Mouse (Mus musculus) forebrain, embryonic 16.5 days (tissue): ENCODE measurements around the gene Pcsk6. TPM values are rescaled to one million over a fixed set of nuclear protein-coding genes. Genes with fewer than 3 reads are reported as not detected.

ENCODE experiments used
- ATAC-seq: fragments of 200-750 bp; cut with Nextera tagmentation; 2 replicates; pipeline ENCODE4 v1.8.0; 2017; ENCODE audit warnings: mild to moderate bottlenecking, moderate library complexity
- H3K27ac ChIP-seq: fragments of 300-500 bp; sonication (generic); 2 replicates; pipeline ENCODE4 v1.5.1; 2014; ENCODE audit warnings: low read length, control low read depth
- H3K27me3 ChIP-seq: fragments of 300-500 bp; sonication (generic); replicated peaks from 2 replicates; pipeline ENCODE4 v1.6.1; 2014; ENCODE audit warnings: low read length; ENCODE audit not compliant: control insufficient read depth, insufficient read depth
- H3K36me3 ChIP-seq: fragments of 300-500 bp; sonication (generic); 2 replicates; pipeline ENCODE4 v1.6.1; 2014; ENCODE audit not compliant: control insufficient read depth, insufficient read depth
- H3K4me1 ChIP-seq: fragments of 300-500 bp; sonication (generic); replicated peaks from 2 replicates; pipeline ENCODE4 v1.6.1; 2014; ENCODE audit warnings: low read length; ENCODE audit not compliant: control insufficient read depth, insufficient read depth
- H3K4me2 ChIP-seq: fragments of 300-500 bp; sonication (generic); 2 replicates; pipeline ENCODE4 v1.6.1; 2014; ENCODE audit warnings: mild to moderate bottlenecking, low read length, control low read depth
- H3K4me3 ChIP-seq: fragments of 300-500 bp; sonication (generic); replicated peaks from 2 replicates; pipeline ENCODE4 v1.5.1; 2014; ENCODE audit warnings: mild to moderate bottlenecking, low read length, control low read depth
- H3K9ac ChIP-seq: fragments of 300-500 bp; sonication (generic); replicated peaks from 2 replicates; pipeline ENCODE4 v1.6.1; 2014; ENCODE audit warnings: low read depth, low read length, control low read depth
- H3K9me3 ChIP-seq: fragments of 300-500 bp; sonication (generic); 2 replicates; pipeline ENCODE4 v1.6.1; 2016; ENCODE audit warnings: low read length; ENCODE audit not compliant: control insufficient read depth
- WGBS: fragments of 180-500 bp; shearing (Covaris S2); extraction: QIAGEN DNeasy Blood & Tissue Kit; methylation state at CpG from one replicate; pipeline ENCODE4 v1.1.7; 2014; 5-methylcytosine and 5-hydroxymethylcytosine counted together
- polyA plus RNA-seq: library from polyadenylated mRNA; unstranded; fragments of >200 nt; fragmentation: Nextera tagmentation; extraction: Ambion mirVana; gene quantifications from 2 replicates; pipeline ENCODE4 v1.2.1, GENCODE M21; 2015

Gene Pcsk6
- polyA plus RNA-seq, 1 experiment from 2014 or later: 0.90 TPM

DNA sequence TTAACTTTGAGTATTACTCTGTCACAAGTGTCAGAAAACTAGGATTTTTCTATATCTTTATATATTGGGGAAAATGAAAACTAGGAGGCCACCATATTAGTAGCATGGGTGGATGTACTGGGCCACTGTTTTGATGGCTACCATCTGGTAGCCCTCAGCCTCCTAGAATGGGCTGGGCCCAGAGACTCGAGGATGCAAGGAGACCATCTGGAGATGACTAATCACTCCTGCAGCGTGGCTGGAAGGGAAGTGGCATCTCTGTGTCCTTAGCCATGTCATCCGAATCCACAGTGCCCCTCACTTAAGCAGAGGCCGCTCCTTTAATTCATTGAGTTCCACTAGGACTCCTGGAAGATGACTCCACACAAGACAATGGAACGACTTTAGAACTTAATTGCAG lies 115.8 kb downstream of the Pcsk6 start:
- Histone ChIP-seq H3K4me3 (no peak overlapping the region), H3K36me3 (no peaks in the 10 kb centered on the region), H3K9me3 (no peaks in the 10 kb centered on the region), H3K27me3 (no peaks in the 10 kb centered on the region), H3K9ac (no peak overlapping the region), H3K4me2 (no peak overlapping the region), H3K27ac (no peak overlapping the region), H3K4me1 (no peaks in the 10 kb centered on the region)
- ATAC-seq: no peak
- WGBS: 80% methylated on average over 5 of the region's 5 CpGs

GRCm38 (mm10) chr7:65977977-65978376 lies 116.4 kb downstream of the Pcsk6 start:
- H3K27ac ChIP-seq: no peak overlapping the region
- no peaks in the 10 kb centered on the region for H3K4me1 ChIP-seq
- 88% methylated on average over 11 of the region's 11 CpGs for WGBS
- no peak overlapping the region for H3K4me3 ChIP-seq
- H3K4me2 ChIP-seq: no peak overlapping the region
- no peak overlapping the region for H3K9ac ChIP-seq
- H3K9me3 ChIP-seq: no peaks in the 10 kb centered on the region
- H3K36me3 ChIP-seq: no peaks in the 10 kb centered on the region
- H3K27me3 ChIP-seq: no peaks in the 10 kb centered on the region
- ATAC-seq: no peak

GRCm38 (mm10) chr7:65978996-65979823 lies 117.7 kb downstream of the Pcsk6 start:
- Histone ChIP-seq H3K27ac (no peak overlapping the region), H3K4me2 (no peak overlapping the region), H3K27me3 (no peaks in the 10 kb centered on the region), H3K9me3 (no peaks in the 10 kb centered on the region), H3K4me1 (no peaks in the 10 kb centered on the region), H3K9ac (no peak overlapping the region), H3K36me3 (no peaks in the 10 kb centered on the region), H3K4me3 (no peak overlapping the region)
- no peak for ATAC-seq
- WGBS: 85% methylated on average over 11 of the region's 11 CpGs

DNA sequence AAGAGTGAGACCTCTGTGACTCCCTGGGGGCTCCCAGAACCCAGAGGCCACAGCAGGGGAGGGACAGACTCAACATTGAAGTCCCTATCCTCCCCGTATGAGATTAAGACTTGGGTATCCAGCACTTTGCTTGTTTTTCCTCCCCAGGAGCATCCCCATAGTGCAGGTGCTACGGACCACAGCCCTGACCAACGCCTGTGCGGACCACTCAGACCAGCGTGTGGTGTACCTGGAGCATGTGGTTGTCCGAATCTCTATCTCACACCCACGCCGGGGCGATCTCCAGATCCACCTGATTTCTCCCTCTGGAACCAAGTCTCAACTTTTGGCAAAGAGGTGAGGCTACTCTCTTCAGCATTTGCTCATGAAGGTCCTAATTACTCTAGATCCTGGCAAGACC lies 118.5 kb downstream of the Pcsk6 start:
- Histone ChIP-seq H3K4me2 (no peak overlapping the region), H3K36me3 (no peaks in the 10 kb centered on the region)
- 94% methylated on average over 9 of the region's 9 CpGs for WGBS

GRCm38 (mm10) chr7:65982057-65982456 lies 120.5 kb downstream of the Pcsk6 start:
- Histone ChIP-seq H3K4me3 (no peak overlapping the region), H3K27ac (no peak overlapping the region), H3K36me3 (no peaks in the 10 kb centered on the region), H3K9ac (no peak overlapping the region), H3K27me3 (no peaks in the 10 kb centered on the region), H3K4me1 (no peaks in the 10 kb centered on the region), H3K9me3 (no peaks in the 10 kb centered on the region), H3K4me2 (no peak overlapping the region)
- WGBS: 58% methylated on average over 3 of the region's 3 CpGs
- ATAC-seq: no peak

More for the DNA sequence above, 118.5 kb downstream of the Pcsk6 start:
- Histone ChIP-seq H3K9me3 (no peaks in the 10 kb centered on the region), H3K27ac (no peak overlapping the region), H3K4me1 (no peaks in the 10 kb centered on the region), H3K27me3 (no peaks in the 10 kb centered on the region), H3K9ac (no peak overlapping the region), H3K4me3 (no peak overlapping the region)
- no peak for ATAC-seq

DNA sequence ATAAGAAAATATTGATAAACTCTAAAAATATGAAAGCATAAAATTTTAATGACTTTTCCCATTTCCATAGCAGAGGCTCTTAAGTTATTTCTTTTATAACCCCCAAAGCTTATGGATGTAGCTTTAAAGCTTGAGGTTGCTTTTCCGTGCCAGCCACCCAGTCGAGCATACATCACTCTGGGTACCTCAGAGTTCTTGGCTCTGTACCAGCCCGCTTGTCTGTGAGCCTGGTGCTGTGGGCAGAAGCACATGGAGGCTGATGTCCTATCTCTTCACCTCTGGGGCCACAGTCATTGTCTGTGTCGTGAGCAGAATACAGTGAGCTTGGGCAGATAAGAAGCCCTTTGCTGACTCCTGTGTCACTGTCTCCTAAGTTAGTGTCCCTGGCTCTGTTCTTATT lies 126.7 kb downstream of the Pcsk6 start:
- Histone ChIP-seq H3K9ac (no peak overlapping the region), H3K27ac (no peak overlapping the region), H3K9me3 (no peaks in the 10 kb centered on the region), H3K4me3 (no peak overlapping the region), H3K4me1 (no peaks in the 10 kb centered on the region), H3K27me3 (no peaks in the 10 kb centered on the region), H3K4me2 (no peak overlapping the region), H3K36me3 (no peaks in the 10 kb centered on the region)
- no peak for ATAC-seq
- 81% methylated on average over 4 of the region's 4 CpGs for WGBS

- H3K9me3 ChIP-seq: no peaks in the 10 kb centered on the region
- H3K4me3 ChIP-seq: no peak overlapping the region
- no peak for ATAC-seq
- H3K27me3 ChIP-seq: no peaks in the 10 kb centered on the region
- H3K9ac ChIP-seq: no peak overlapping the region
- no peak overlapping the region for H3K4me2 ChIP-seq
- H3K27ac ChIP-seq: no peak overlapping the region
- H3K4me1 ChIP-seq: no peaks in the 10 kb centered on the region
- no peaks in the 10 kb centered on the region for H3K36me3 ChIP-seq
- 94% methylated on average over 5 of the region's 5 CpGs for WGBS
These were observed 127.2 kb downstream of the Pcsk6 start for GRCm38 (mm10) chr7:65988709-65989108.

DNA sequence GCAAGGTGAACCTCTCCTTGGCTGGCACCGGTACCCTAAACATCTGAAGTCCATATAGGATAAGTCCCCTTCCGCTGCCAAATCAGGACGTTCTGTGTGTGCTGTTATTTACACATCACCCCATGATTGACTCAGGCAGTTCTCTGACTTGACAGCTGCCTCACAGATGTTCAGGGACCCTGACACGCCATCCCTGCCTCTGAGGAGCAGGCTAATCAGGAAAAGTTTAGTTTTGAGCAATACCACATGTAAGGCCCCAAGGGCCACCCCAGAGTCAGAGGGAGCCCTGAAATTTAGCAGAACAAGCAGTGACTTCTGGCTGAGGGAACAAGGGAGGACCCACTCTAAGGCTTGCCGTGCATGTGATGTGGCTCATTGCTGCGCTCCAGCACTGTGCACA lies 130.8 kb downstream of the Pcsk6 start:
- H3K4me3 ChIP-seq: no peak overlapping the region
- H3K27me3 ChIP-seq: no peaks in the 10 kb centered on the region
- H3K9ac ChIP-seq: no peak overlapping the region
- no peaks in the 10 kb centered on the region for H3K9me3 ChIP-seq
- H3K4me1 ChIP-seq: no peaks in the 10 kb centered on the region
- H3K27ac ChIP-seq: no peak overlapping the region
- no peak for ATAC-seq
- H3K4me2 ChIP-seq: no peak overlapping the region
- 93% methylated on average over 6 of the region's 6 CpGs for WGBS
- H3K36me3 ChIP-seq: no peaks in the 10 kb centered on the region

DNA sequence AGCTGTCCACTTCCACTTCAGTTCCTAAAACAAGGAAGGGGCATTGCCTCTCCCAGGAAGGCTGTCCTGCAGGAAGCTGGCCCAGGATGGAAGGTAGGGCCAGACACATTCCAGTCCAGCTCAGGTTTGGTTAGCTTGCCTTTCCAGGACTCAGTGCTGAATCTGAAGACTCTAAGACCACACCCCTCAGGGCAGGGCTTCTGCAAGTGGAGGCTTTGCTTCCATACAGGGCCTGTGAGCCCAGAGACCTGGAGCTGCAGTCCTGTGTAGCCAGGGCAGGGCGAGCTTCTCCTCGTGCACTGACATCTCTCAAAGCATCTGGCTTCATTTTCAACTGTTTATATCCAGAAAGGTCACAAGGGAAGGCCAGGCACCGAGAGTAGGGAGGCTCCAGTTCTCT lies 131.9 kb downstream of the Pcsk6 start:
- WGBS: 83% methylated on average over 3 of the region's 3 CpGs
- no peak for ATAC-seq
- Histone ChIP-seq H3K36me3 (no peaks in the 10 kb centered on the region), H3K9ac (no peak overlapping the region), H3K4me3 (no peak overlapping the region), H3K4me1 (no peaks in the 10 kb centered on the region), H3K4me2 (no peak overlapping the region), H3K9me3 (0 out of 2 replicates have a peak, but pooled peaks cover 4% of the 10 kb centered on the region), H3K27ac (no peak overlapping the region), H3K27me3 (no peaks in the 10 kb centered on the region)
